Mouse (Mus musculus): ENCODE results near the gene Hs3st3a1.

- TF ChIP-seq CEBPB (IDR thresholded peaks at IDR 0.05; ENCODE audit: insufficient read depth, poor library complexity, severe bottlenecking) (no peak), POLR2A (IDR thresholded peaks at IDR 0.05; ENCODE audit: insufficient read length, low read depth) (no peak), POLR2AphosphoS2 (IDR thresholded peaks at IDR 0.05; ENCODE audit: insufficient read length, low read depth) (no peak), MYOD1 (IDR thresholded peaks at IDR 0.05; ENCODE audit: control insufficient read depth in 1 of 3, insufficient read length in 2 of 3, low read depth in 2 of 3) (no peak), MAX (IDR thresholded peaks at IDR 0.05; ENCODE audit: low read depth) (no peak), TCF12 (IDR thresholded peaks at IDR 0.05; ENCODE audit: insufficient read depth, poor library complexity, severe bottlenecking) (no peak), E2F4 (IDR thresholded peaks at IDR 0.05; ENCODE audit: insufficient read depth) (no peak)
Observed at GRCm38 (mm10) chr11:64470689-64471088, 35.6 kb downstream of the Hs3st3a1 start.

Measured in myocyte (in vitro differentiated cells).